Mouse (Mus musculus) heart, postnatal 10 days (tissue): ENCODE results near the gene 5730480H06Rik. TPM values are rescaled to one million over a fixed set of nuclear protein-coding genes. Genes with fewer than 3 reads are reported as not detected.
A peak's percentile ranks its signal among the peaks of the same experiment; 100 is the strongest.

Source experiments
- DNase-seq, 2 experiments: peaks; one replicate each; pipeline ENCODE4 v3.0.0; 2021
- intact Hi-C: fragments of 180-260 bp; cut with DNase I; formaldehyde crosslinking; loops from one replicate; pipeline ENCODE4 v1.15.1; 2025
- total RNA-seq, 2 experiments: library from RNA; stranded (reverse); gene quantifications; 2 replicates each; pipeline ENCODE4 v1.2.3; 2021

Gene 5730480H06Rik
- total RNA-seq = 10 to 100 TPM in 1 of 2 experiments, 1 to 10 TPM in 1; 9.8 to 11.2 TPM

DNA sequence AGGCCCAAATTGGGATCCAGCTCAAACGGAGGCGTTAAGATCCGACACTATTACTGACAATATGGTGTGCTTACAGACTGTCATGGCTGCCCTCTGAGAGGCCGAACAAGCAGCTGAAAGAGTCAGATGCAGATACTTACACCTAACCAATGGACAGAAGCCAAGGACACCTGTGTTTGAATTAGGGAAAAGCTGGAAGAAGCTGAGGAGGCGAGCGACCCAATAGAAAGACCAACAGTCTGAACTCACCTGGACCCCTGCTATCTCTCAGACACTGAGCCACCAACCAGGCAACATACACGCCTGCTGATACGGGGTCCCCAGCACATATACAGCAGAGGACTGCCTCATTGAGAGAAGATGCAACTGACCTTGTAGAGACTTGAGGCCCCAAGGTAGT is at the start of gene 5730480H06Rik:
5730480H06Rik (plus strand) TSS at position 301 of the 400 bp plus-strand sequence.
- no peak for DNase-seq
- intact Hi-C loops = no loop called here

DNA sequence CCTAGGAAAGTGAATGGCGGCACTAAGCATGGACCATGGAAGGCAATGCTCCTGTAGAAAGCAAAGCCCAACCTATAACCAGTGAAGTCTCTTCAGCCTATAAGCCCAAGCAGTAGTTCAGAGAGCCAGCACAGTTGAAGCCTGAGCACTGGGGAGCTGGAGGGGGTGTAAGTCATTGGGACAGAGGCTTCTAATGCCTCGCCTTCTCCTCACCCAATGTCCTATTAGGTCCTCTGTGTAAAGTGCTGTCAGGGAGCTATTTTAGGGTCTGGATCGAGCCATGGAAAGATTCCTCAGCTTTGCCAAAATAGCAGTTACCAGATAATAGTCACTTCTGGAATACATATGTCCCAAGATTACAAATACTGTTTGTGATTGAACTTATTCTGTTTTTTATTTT is 26.6 kb upstream of the 5730480H06Rik start:
- intact Hi-C loops = no loop called here
- DNase-seq = peak; percentile 37 to 68

DNA sequence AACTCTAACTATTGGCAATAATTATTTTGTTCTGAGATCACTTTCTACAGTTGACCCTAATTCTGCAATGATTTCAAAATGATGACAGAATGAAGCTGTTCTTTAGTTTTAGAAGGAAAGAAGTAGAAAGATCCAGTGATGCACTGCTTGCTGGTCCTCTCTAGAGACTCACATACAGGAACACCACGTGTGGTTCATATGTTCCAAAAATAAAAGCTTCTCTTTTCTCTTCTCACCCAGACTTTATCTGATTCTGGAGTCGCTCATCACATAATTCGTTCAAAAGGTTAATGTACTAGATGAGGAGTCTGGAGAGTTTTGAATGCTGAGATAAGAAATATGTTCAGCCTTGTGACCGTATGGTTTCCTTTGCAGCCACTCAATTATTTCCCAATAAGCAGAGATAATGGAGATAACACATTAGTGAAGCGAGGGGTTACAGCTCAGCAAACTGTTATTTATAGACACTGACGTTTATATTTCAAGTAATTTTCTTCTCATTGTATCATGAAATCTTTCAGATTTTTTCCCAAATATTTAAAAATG is 12.6 kb upstream of the 5730480H06Rik start:
- intact Hi-C loops = no loop called here
- DNase-seq = no peak

DNA sequence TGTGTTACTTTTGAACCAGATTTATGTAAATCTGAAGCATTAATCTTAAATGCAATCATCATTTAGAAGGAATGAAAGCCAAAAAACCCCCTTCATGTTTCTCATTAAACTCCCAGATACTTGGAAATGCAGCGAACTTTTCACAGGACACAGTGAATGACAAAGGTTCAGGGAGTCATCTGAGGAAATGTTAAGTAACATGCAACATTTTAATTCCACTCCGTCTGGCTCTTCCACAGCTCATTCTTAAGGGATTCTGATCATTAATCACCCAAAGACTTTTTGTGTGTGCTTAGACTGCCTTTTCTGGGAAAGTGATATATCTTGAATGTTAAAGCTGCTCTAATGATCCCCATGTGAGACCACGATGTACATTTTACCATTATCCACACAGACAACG is 7.2 kb upstream of the 5730480H06Rik start:
- DNase-seq = no peak
- intact Hi-C loops = no loop called here

DNA sequence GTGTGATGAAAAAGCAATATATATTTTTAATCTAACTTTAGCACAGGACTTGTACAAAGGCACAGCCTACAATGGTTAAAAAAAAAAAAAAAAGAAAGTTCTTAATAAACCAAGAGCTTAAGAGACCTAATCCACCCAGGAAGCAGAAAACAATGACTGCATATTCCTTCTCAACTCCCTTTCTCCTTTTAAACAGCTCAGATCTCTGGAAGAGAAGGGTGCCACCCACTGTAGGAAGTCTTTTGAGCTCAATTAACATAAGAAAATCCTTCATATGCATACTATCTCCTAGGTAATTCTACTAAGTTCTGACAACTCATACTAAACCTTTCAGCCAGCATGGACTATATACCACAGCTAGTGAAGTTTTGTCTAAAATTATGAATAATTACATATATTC is 1.5 kb upstream of the 5730480H06Rik start:
- intact Hi-C loops = no loop called here
- no peak for DNase-seq

DNA sequence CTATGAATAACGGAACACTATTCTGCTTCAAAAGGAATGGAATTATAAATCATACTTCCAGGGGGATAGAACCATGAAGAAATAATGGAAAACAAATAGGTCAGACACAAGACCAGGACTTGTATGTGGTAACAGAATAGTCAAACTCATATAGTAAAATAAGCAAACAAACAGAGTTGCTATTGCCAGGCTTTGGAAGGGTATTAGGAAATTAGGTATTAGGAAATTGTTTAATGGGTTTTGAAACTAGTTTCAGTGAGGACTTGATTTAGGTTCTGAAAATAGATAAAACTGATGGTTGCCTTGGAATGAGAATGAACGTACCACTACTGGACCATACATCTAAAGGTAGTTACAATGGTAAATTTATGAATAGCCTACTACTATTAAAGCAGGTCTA is 2.0 kb downstream of the 5730480H06Rik start:
- intact Hi-C loops = no loop called here

DNA sequence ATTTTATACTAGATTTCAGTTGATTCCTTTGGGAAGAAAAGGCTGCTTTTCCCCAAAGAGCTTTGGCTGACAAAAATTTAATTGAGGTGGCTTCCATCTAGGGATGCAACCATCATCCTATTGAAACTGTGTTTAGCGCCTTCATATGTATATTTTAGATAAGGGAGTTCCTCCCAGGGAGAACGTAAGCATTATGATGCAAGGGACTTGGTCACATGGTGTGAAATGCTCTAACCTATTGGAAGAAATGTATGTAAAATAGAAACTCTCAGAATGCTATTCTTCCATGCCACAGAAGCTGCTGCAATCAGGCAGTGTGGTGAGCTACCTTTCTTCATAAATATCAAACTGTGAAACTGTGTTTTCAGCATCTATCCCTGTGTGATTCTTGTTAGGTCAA is 3.1 kb downstream of the 5730480H06Rik start:
- intact Hi-C loops = no loop called here

More for the DNA sequence above, 2.0 kb downstream of the 5730480H06Rik start:
- no peak for DNase-seq

DNA sequence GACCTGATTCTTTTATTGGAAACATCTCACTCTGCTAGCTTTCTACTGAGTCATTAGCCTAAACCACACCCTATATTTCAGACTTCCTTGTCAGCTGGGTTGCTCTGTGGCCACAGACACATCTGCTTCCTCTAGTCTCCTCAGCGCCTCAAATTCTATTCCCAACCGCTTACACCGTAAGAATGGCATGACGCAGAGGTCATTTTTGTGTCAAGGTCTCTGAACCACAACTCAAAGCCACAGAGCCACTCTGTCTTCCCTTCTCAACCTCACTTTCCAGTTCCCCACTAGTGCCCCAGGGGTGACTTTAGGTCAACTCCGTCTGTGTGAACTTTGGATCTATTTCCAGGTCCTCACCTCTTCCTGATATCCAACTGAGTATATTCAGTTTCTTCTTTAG is 3.7 kb downstream of the 5730480H06Rik start:
- DNase-seq = no peak

More for the DNA sequence above, 3.1 kb downstream of the 5730480H06Rik start:
- no peak for DNase-seq

DNA sequence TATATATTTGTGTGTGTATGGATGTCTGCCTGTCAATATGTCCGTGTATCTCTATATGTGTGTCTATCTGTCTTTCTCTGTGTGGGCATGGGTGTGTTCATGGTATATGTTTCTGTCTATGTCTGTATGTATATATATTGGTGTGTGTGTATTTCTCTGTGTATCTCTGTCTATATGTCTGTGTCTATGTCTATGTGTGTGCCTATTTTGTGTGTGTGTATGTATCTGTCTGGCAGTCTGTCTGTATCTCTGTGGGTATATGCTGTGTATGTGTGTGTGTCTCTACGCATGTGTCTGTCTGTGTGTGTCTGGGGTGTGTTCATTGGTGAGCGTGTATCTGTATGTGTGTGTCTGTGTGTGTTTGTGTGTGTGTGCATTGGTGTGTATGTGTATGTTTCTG is 5.7 kb downstream of the 5730480H06Rik start:
- DNase-seq = no peak
- intact Hi-C loops = no loop called here

More for the DNA sequence above, 3.7 kb downstream of the 5730480H06Rik start:
- intact Hi-C loops = no loop called here

DNA sequence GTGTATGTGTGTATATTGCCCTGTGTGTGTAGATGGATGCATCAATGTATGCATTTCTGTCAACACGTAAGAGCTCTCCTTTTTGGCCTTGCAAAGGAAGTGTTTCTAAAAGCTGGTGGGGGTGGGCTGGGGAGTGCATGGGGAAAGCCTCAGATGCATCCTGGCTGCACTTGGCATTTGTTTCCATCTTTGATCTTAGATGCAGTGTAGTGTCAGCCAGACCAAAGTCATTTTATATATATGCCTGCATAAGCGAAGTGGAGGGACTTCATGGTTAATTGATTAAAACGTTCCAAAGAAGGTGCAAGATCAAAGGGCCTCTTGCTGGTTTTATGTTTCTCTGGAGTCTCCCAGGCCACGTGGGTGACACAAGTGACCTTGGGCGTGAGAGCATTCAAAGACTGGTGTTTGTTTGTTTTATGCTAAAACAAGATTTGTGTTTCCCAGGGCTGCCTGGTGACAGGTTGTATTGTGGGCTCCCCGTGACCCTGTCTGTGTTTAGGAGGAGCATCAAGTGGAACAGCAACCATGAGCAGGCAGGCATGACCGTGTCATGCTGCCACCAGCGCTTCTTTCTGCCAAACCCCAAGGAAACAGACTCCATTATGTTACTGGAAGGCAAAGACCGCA is 6.2 kb downstream of the 5730480H06Rik start:
- intact Hi-C loops = no loop called here

DNA sequence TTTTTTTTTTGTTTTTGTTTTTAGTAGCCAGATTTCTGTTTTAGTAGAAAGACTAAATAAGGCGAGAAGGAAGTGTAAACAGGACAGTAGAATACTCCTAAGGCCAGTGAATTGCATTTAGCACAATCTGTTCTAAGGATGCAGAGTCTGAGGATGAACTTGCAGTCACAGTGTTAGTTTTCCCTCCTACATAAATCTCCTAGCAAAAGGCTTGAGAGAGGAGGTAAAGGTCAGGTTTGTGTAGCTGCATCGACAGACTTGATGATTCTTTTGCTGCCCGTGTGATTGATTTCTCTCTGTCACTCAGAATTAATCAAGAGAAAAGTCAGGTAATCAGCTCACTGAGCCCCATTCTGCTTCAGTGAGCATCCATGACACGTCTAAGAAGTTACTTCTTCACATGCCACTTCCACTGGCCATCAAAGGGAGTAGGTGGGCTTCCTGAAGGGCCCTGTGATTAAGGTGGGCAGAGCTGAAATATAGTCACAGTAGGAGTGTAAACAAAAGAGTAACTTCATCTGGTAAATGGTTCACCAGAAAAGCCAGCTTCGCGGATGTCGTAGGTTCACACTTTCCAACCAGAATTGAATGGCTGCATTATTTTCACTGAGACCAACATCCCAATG is 13.2 kb downstream of the 5730480H06Rik start:
- DNase-seq = no peak
- intact Hi-C loops = no loop called here

More for the DNA sequence above, 6.2 kb downstream of the 5730480H06Rik start:
- DNase-seq = no peak

DNA sequence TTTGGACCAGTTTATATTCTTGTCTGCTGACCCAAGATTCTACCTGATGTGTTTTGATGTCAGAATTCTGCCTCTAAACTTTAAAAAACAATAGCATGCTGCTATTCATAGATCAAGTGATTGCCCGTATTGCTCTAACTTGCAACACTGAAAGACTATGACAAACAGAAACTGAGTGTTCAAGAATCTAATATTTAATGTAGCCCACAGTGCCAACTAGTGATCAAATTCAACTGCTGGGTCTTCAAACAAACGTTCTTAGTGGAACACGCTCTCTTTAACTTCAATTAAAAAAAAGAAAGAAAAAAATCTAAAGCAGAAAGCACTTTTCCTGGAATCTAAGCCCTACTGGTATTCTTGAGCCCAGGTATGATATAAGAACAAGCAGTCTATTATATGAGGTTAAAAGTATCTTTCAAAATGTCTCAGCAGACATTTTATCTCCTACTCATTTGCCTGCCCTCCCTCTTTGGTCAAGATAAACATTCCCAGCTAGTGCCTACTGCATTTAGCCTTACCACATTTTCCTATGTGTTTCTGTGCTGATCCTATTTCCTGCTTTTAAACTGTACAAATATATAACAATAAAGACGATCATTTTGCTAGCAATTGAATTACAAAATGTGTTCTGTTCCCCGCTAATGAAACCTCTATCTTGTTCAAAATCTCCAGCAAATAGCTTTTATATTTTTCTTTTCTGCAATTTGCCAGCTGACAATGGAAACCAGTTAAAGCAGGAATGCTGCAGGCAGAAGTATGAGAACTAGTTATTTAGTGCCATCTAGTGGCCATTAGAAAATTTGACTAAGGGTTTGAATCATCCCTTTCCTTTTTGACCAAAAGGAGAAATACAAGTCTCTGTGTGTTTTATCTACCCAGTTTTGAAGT is 17.6 kb downstream of the 5730480H06Rik start:
- DNase-seq = peak; percentile 14 to 17
- intact Hi-C loops = loop anchor here (2.0 to 5.0 kb wide), 3 partner anchors 105 to 308 kb away; no protein-coding TSS in a partner anchor

DNA sequence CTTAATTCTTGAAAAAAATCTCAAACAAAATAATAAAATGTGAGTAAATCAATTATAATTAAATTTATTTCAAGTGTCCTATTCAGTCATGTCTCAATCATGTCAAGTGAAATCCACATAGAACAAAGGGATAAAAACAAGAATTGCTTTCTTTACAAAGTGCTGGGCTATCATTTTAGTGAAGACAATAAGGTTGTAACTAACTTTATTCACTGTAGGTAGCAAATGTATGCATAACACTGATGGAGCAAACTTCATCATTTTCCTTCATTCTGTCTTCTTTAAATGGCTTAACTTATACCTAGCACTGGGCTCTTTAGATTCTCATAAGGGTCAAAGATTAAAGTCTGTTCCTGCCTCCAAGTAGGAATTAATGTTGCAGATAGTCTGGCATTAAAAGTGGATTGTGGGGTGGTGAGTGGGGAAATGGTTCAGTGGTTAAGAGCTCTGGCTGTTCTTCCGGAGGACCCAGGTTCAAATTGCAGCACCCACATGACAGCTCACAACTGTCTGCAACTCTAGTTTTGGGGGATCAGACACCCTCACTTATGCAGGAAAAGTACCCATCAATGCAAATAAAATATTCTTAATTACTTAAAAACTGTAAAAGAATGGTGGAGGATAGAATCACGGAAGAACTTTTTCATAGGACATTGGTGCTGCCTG is 18.4 kb downstream of the 5730480H06Rik start:
- no peak for DNase-seq
- intact Hi-C loops = loop anchor here (2.0 to 5.0 kb wide), 3 partner anchors 105 to 309 kb away; no protein-coding TSS in a partner anchor

DNA sequence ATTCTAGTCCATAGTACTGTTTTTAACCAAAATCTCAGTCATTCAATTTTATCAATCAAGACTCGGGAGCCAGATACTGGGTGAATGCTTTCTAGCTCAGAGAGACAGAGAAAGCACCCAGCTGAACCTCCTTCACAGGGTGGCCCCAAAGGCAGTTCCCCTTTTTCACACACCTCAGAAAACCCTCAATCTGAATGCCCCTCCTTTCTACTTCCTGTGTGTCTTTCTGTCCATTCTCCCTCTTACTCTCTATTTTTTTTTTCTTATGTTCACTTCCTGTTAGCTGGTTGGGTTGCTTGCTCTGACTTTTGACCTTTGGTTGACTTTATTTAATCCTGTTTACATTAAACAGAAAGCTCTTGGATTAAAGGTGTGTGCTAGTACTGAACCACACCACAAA is 21.6 kb downstream of the 5730480H06Rik start:
- no peak for DNase-seq
- intact Hi-C loops = loop anchor here (5.0 kb wide), 2 partner anchors 212 to 312 kb away; no protein-coding TSS in a partner anchor

DNA sequence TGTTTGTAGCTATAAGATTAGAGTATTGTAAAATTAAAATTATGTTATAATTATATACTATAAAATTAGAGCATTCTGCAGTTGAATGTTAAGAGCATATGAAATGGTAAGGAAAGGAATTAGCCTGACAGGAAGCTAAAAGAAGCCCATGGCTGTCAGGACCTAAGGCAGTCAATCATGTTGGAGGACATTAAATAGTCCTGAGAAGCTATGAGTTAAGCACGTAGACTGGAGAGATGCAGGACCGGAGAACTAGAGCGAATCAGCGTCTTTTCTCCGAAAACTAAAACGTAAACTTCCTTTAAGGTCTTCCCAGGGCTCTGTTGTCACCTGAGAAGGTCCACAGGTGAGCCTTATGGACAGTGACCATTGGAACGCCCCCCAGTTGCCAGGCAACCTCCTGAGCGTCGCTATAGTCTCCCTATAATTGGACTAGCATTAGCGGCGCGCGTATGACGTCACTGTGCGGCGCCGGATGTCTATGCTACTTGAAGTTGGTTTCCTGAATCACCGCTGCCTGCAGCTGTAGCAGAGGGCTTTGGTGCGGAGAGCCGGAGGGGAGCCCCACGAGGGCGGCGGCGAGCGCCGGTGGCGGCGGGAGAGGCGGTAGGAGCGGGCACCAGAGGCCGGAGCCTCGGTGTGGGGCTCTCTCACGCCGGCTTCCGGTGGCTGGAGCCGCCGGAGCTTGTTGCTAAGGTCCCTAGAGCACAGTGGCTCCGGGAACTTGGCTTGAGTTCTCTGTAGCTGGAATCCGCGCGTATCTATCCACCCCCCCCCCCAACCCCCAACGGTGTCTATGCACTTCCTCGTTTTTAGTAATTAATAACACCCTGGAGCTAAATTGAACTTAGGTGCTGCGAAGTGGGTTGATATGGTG is 44.4 kb downstream of the 5730480H06Rik start:
- intact Hi-C loops = no loop called here
- DNase-seq = peak; percentile 94 to 96

DNA sequence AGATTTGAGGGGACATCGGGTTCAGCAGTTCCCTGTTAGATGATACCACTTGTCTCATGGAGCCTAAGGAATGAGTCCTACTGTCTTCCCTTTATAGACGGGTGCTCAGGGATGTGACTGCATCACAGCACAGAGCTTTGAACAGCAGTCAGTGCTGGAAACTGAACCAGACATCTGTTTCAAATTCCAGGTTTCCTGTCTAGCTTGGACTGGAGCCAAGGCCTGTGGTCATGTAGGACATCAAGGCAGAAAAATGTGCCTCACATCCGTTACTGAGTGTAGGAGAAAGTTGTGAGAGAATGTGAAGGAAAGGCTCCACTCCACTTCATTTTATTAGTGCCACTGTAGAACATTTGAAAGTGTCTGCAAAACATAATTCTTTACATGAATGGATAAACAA is 74.7 kb downstream of the 5730480H06Rik start:
- DNase-seq = peak; percentile 40 to 43
- intact Hi-C loops = no loop called here

DNA sequence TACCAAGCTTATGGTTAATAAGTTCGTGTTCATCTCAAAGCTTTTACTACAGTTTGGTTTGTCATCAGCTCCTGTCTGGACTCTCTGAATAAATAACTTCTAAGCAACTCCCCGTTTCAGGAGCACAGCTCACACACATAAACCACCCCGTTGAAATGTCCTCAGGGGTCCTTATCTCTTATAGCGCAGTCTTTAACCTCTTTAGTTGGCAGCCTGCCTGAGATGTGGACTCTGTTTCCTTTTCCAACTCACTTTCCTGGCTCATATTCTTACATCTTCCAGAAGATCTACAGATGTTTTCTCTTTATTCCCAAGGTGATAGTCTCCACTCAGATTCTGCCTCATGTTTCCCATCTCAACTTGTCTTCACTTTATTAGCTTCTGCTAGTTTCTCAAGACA is 80.5 kb downstream of the 5730480H06Rik start:
- peak; percentile 8 to 10 for DNase-seq
- intact Hi-C loops = no loop called here

DNA sequence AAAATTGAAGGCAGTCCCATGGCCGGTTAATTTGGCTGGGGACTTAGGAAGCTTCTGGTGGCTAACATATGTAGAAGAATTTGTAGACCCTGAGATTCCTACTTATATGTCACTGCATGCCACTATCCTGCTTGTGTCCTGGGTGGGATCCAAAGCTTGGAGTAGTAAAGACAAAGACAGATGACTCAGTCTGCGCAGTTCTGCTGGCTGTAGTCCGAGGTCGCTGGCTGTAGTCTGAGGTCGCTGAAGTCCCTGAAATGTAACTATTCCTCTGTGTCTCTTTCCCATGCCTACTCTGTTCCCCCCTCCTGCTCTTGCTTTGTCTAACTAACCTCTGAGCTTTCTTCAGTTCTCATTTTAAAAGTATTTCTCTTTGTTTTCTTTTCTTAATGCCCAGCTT is 82.6 kb downstream of the 5730480H06Rik start:
- intact Hi-C loops = no loop called here
- peak; percentile 8 to 20 for DNase-seq

DNA sequence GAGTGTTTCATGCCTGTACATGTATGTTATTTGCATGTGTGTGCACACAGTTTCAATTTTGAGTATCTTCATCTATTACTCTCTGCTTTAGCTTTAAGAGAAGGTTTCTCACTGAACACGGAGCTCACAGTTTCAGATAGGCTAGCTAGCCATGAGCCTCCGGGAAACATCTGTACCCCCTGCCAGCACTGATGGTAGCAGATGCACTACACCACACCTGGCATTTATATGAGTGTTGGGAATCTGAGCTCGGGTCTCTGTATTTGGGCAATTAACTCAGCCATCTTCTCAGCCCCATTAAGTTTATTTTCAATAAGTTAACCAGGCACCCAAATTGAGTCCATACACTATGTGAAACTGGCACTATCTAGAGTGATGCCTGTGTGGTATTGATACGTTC is 83.7 kb downstream of the 5730480H06Rik start:
- DNase-seq = no peak
- intact Hi-C loops = no loop called here
